Mouse (Mus musculus) cerebellum, postnatal 4 days (tissue): ENCODE measurements around the gene Ccdc9b.

Experiments
- DNase-seq, 2 experiments: peaks; one replicate each; pipeline ENCODE4 v3.0.0; 2022; ENCODE audit warnings: low spot score in 2 of 2, mixed read lengths in 1 of 2

Ccdc9b gene

DNA sequence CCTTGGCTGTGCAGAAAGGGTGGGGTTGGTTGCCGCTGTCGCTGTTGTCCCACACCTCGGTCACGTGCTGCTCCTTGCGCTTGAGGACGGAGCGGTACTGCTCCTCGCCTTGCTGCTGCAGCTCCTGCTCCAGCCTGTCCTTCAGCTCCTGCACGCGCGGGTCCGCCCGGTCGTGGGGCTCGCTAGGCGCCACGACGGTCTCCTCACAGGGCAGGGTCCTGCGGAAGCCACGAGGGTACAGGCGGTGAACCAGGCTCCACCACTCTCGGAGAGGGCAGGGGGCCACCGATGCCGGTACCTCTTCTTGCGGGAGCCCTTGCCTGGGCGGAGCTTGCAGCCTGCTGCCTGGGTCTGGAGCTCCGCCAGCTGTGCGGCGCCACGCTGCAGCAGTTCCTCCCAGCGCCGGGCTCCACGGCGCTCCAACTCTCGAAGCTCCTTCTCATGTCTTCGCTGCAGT, 51.4 kb downstream of the Ccdc9b start:
- peak in 1 of 2 experiments; percentile 48 for DNase-seq

DNA sequence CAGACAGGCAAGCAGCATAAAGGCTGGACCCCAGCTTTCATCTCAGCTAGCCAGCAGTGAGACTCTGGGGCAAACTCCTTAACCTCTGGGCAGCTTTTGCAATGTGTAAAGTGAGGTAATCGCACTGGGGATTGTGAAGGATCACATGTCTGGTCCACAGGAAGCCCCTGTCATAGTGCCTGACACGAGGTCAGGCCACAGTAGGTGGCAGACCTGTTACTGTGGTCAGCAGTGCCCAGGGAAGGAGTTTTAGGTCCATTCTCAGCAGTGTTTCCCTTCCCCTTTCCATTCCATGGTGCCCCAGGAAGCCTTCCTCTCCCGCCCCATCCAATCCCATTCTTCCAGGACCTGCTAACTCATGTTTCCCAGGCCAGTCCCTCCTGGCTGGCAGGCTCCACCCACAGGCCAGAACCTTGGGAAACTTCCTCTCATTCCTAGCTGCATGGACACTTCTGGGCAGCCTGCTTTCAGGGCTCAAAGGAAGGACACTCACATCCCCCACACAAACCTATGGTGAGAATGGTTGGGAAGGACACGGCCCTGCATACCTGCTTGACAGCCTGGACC, 52.7 kb downstream of the Ccdc9b start:
- DNase-seq: no peak

DNA sequence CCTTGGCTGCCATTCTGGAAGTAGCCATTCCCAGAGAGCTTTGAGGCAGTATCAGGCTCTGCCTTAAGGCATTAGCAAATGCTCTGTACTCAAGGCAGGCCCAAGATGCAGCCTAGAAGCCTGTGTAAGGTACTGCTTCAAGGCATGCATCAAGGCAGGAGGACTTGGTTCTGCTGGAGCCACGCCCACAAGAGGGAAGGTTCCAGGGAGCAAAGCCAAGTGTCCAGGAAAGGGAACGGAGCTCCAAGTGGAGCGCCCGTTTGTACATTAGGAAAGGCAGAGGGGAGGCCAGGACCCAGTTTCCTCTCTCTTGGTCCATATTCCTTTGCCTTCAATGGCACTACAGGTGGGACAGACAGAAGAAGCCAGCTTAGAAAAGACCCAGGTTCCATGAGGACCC, 54.0 kb downstream of the Ccdc9b start:
- DNase-seq: no peak

DNA sequence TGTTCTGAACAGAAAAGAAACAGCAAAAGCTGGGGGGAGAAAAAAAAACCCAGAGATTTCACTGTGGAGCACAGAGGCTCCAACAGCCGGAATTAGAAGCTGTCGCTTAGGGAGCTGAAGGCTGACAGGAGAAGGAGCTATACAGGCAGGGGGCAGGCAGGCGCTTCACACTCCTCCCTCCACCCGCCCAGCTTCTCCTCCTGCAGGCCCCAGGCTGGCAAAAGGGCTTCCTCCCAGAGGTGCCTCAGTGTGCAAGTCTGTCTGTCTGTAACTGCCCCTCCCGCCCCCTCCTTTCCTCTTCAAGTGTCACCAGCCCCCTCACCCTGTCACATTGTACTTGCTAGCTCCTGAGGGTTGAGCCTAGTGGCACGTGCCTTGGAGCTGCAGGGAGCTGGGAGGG, 56.0 kb downstream of the Ccdc9b start:
- no peak for DNase-seq
